Mouse (Mus musculus): ENCODE data around the gene Csrnp1. TPM values are rescaled to one million over a fixed set of nuclear protein-coding genes. Genes with fewer than 3 reads are reported as not detected.

Gene Csrnp1
- polyA plus RNA-seq (2017; shearing (Covaris generic)) = 78.2 TPM

DNA sequence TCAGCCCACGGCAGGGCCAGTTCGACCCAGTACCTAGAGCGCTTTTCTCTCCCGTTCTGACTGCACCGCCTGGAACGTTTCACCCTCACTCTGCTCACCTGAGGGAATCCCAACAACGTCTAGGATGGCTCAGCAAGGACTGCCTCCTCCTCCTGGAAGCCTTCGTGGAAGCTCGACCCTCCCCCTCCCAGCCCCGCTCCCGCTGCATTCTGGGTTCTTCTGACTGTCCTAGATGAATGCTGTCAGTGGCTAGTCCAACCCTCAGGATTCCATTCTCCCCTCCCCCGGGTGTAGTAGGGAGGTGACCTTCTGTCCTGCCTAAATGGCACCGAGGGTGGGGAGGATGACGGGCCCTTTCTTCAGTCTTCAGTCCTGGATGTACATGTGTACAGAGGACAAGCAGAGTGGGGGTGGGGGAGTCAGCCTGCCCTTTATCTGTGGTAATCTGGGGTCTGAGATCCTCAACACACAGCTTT, at the start of gene Csrnp1:
TSS of gene Csrnp1 (minus strand) at position 123 of the 476 bp plus-strand sequence.

DNA sequence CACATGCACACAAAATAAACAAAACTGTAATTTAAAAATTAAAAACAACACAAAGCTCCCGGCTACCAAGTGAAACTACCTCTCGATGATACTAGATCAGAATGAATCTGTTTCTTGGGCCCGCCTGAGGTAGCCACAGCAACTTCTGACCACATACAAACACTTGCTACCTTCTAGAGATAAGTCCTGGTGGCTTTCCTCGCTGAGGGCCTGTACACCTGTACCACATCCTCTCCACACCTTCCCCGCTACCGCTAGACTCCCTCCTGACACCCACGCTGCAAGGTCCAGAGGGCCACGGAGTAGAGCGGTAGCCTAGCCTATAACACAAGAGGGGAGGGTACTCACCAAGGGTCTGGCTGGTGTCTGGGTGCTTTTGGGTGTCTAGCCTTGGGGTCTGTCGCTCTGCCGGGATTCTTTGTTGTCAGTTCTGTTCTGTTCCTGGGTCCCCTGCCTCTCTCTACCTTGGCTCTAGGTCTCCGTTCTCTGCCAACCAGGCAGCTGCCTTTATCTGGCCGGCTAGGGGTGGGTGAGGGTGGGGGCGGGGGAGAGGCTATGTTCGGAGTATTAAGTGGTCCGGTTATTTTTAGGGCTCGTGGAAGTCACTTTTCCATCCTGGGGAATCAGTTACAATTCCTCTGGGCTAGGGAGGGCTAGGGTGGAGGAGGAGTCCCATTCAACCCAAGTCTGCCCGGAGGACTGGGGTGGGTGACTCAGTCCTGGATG, 38.8 kb upstream of the Csrnp1 start, which contains the start of gene Xirp1:
TSS of gene Xirp1 (minus strand) at position 513 of the 726 bp plus-strand sequence.

DNA sequence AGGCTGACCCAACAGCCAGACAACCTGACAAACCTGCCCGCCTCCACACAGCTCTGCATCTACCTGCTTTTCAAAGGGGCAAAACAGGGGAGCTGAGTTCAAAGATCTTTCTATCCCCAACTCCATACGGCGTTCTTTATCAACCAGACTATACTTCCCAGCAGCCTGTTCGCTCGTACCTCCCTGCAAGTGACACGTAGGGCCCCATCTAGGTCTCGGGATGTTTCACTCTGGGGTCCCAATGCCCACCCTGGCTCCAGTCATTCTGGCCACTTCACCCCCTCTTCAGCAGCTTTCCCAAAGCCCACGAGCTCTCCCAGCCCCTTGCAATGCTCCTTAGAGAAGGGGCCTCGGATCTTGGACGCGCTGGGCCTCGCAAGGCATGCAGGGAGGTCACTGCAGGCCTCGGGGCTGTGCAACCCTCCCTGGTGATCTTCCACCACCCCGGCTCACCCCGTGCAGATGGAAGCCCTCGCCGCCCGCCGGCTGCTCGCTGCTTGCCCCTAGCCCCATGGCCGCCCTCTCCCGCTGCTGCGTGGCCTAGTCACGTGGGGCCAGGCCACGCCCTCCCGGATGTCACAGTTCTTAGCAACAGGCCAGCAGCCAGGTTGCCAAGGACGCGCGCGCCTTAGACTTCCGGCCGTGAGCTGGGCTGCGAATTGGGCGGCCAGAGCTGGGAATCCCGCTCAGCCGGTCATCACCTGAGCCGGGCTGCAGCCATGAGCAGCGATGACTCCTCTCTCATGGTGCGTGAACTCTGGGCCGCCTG, 47.3 kb downstream of the Csrnp1 start, which contains the start of the genes Gorasp1 and Ttc21a:
TSS of gene Gorasp1 (minus strand) at position 561 of the 769 bp plus-strand sequence.
TSS of gene Ttc21a (plus strand) at position 602 of the 769 bp plus-strand sequence.

Other genes with a start within 250 kb of the Csrnp1 start
- 0.68 TPM for gene Scn11a, start 159.2 kb downstream of the Csrnp1 start, polyA plus RNA-seq (2017; shearing (Covaris generic))
- gene Wdr48, start 89.8 kb downstream of the Csrnp1 start, polyA plus RNA-seq (2017; shearing (Covaris generic)) = 58.3 TPM
- gene Gorasp1, start 47.1 kb downstream of the Csrnp1 start, polyA plus RNA-seq (2017; shearing (Covaris generic)) = 13.8 TPM
- not detected for gene Ttc21a, start 47.1 kb downstream of the Csrnp1 start, polyA plus RNA-seq (2017; shearing (Covaris generic))
- not detected for gene Xirp1, start 38.9 kb upstream of the Csrnp1 start, polyA plus RNA-seq (2017; shearing (Covaris generic))
- not detected for gene Cx3cr1, start 85.2 kb upstream of the Csrnp1 start, polyA plus RNA-seq (2017; shearing (Covaris generic))
- gene Ccr8, start 107.5 kb upstream of the Csrnp1 start, polyA plus RNA-seq (2017; shearing (Covaris generic)) = 73.1 TPM
- gene Slc25a38, start 125.7 kb upstream of the Csrnp1 start, polyA plus RNA-seq (2017; shearing (Covaris generic)) = 48.3 TPM
- gene Rpsa, start 143.0 kb upstream of the Csrnp1 start, polyA plus RNA-seq (2017; shearing (Covaris generic)) = 1,368 TPM
- gene Mobp, start 165.0 kb upstream of the Csrnp1 start, polyA plus RNA-seq (2017; shearing (Covaris generic)) = 0.14 TPM

All from CD4-positive, CD25-positive, alpha-beta regulatory T cell (primary cell).